Mouse (Mus musculus) gastrocnemius, adult 2 months (tissue): ENCODE results near the gene Fbxl8. TPM values are rescaled to one million over a fixed set of nuclear protein-coding genes. Genes with fewer than 3 reads are reported as not detected.

Experiments used
- DNase-seq: peaks from one replicate; pipeline ENCODE4 v3.0.0; 2022
- H3K27ac ChIP-seq: fragments of 200-600 bp; 2 replicates; pipeline ENCODE4 v1.8.1; 2022; ENCODE audit warnings: mild to moderate bottlenecking
- H3K4me3 ChIP-seq: fragments of 200-600 bp; 2 replicates; pipeline ENCODE4 v1.8.1; 2022; ENCODE audit warnings: mild to moderate bottlenecking, moderate library complexity
- CTCF ChIP-seq: fragments of 200-600 bp; IDR thresholded peaks from 2 replicates; pipeline ENCODE4 v1.8.1; 2022; ENCODE audit warnings: antibody characterized with exemption, mild to moderate bottlenecking, moderate library complexity
- intact Hi-C: fragments of 180-260 bp; cut with DNase I; formaldehyde crosslinking; loops from one replicate; pipeline ENCODE4 v1.15.1; 2025
- total RNA-seq, 2 experiments: library from RNA; stranded (reverse); gene quantifications; 2 replicates each; pipeline ENCODE4 v1.2.3; 2021

Gene Fbxl8
- total RNA-seq, 2 experiments from 2014 or later, result 1.0 to 1.1 TPM

GRCm38 (mm10) chr8:105260371-105261099 lies 3.9 kb upstream of the Fbxl8 start:
- no peak for DNase-seq
- no peak for TF ChIP-seq CTCF
- intact Hi-C loops, result no loop called here

GRCm38 (mm10) chr8:105261326-105261980 lies 3.0 kb upstream of the Fbxl8 start:
- Histone ChIP-seq H3K4me3 (no peak overlapping the region), H3K27ac (no peak overlapping the region)
- no peak for DNase-seq
- TF ChIP-seq CTCF, result no peak
- intact Hi-C loops, result no loop called here

More at GRCm38 (mm10) chr8:105260371-105261099, 3.9 kb upstream of the Fbxl8 start:
- H3K27ac ChIP-seq, result no peak overlapping the region
- no peak overlapping the region for H3K4me3 ChIP-seq

DNA sequence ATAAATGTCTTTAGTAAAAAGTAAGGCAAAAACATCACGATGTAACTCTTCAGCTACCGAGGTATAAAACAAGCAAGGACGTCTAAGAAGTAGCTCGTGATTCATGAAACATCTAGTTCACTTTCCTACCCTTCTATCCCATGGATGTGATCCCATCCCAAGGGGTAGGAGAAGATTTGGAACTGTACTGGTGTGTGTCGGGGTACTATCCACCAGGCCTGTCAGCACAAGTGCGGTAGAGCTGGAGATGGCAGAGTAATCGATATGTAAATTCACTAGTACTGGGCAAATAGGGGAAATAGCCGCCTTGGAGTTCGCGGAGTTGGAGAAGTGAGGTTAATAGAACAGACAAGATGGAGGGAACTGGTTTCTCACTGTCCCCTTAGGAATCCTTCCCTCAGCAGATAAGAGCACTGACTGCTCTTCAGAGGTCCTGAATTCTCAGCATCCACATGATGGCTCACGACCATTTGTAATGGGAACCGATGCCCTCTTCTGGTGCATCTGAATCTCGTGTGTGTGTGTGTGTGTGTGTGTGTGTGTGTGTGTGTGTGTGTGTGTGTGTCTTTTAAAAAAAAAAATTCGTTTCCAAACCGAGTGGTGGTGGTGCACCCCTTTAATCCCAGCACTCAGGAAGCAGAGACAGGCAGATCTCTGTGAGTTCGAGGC lies 1.1 kb upstream of the Fbxl8 start:
- Histone ChIP-seq H3K27ac (no peak overlapping the region), H3K4me3 (peak overlapping the region; percentile 90)
- no peak for DNase-seq
- TF ChIP-seq CTCF, result no peak
- intact Hi-C loops, result no loop called here

DNA sequence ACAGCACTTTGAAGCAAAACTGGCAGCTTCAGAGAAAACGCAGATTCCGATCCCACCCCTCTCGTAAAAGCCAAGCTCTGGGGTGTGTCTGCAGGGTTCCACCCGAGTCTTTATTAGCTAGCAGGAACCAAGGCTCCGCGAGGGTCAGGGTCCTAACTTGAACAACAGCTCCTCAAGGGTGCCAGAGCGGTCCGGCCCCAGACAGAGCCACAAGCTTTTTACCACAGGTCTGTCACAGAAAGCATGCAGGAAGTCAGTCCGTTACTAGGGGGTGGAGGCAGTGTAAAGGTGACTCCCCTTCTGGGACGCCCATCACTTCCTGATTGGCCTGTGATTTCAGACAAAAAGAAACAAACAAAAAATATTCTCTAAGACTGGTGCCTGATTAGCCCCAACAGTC lies 680 bp downstream of the Fbxl8 start:
- peak overlapping the region; percentile 90 for H3K4me3 ChIP-seq
- intact Hi-C loops, result no loop called here
- DNase-seq, result no peak
- TF ChIP-seq CTCF, result no peak
- H3K27ac ChIP-seq, result peak overlapping the region; percentile 82

- no peak for DNase-seq
- H3K4me3 ChIP-seq, result no peak overlapping the region
- H3K27ac ChIP-seq, result no peak overlapping the region
- no peak for TF ChIP-seq CTCF
- intact Hi-C loops, result no loop called here
Measured at GRCm38 (mm10) chr8:105266775-105267174, 2.3 kb downstream of the Fbxl8 start.

- no peak for DNase-seq
- intact Hi-C loops, result no loop called here
- Histone ChIP-seq H3K4me3 (peak overlapping the region; percentile 81), H3K27ac (peak overlapping the region; percentile 92)
- TF ChIP-seq CTCF, result no peak
Measured at GRCm38 (mm10) chr8:105268342-105269074, 4.1 kb downstream of the Fbxl8 start.

GRCm38 (mm10) chr8:105269075-105269458 lies 4.6 kb downstream of the Fbxl8 start:
- TF ChIP-seq CTCF, result no peak
- DNase-seq, result no peak
- Histone ChIP-seq H3K4me3 (peak overlapping the region; percentile 81), H3K27ac (peak overlapping the region; percentile 92)
- intact Hi-C loops, result no loop called here

- intact Hi-C loops, result no loop called here
- no peak for TF ChIP-seq CTCF
- peak; percentile 91 for DNase-seq
- Histone ChIP-seq H3K27ac (peak within 1 kb of the TSS; percentile 92), H3K4me3 (peak within 1 kb of the TSS; percentile 81)
Measured at GRCm38 (mm10) chr8:105269461-105269947, 5.1 kb downstream of the Fbxl8 start, which contains the start of gene Hsf4. TSS of gene Hsf4 (plus strand) at chr8:105269801.

- intact Hi-C loops, result loop anchor here (10.0 kb wide), 1 partner anchor 616 kb away; no protein-coding TSS in a partner anchor
- H3K4me3 ChIP-seq, result peak overlapping the region; percentile 81
- no peak for TF ChIP-seq CTCF
- peak overlapping the region; percentile 92 for H3K27ac ChIP-seq
- no peak for DNase-seq
Measured at GRCm38 (mm10) chr8:105270101-105270915, 5.9 kb downstream of the Fbxl8 start.

DNA sequence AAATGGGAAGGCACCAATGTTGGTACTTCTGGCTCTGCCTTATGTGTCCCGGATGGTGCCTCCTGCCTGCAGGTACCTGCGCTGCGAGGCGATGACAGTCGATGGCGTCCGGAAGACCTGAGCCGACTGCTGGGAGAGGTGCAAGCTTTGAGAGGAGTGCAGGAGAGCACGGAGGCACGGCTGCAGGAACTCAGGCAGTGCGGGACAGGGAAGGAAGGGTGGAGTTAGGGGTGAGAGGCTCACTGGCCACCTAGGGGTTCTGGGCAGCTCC lies 6.4 kb downstream of the Fbxl8 start:
- H3K27ac ChIP-seq, result no peak overlapping the region
- DNase-seq, result no peak
- no peak for TF ChIP-seq CTCF
- intact Hi-C loops, result loop anchor here (10.0 kb wide), 1 partner anchor 616 kb away; no protein-coding TSS in a partner anchor
- H3K4me3 ChIP-seq, result no peak overlapping the region

DNA sequence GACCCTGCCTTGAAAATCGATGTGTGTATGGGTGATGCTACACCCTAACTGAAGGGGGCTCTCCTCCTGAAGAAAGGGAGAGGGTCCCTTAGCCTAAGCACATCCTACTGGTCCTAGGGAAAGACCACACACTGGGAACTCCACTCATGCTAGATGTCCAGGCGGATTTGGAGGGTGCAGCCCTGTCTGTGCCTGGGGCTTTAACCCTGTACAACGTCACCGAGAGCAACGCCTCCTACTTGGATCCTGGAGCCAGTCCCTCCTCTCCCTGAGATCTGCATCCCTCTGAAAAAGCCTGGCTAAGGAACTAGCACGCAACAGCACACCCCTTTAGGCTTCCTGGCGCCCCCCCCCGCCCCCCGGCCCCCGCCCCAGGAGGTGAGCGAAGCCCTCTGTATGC lies 10.9 kb downstream of the Fbxl8 start:
- peak overlapping the region; percentile 94 for H3K27ac ChIP-seq
- H3K4me3 ChIP-seq, result peak overlapping the region; percentile 81
- DNase-seq, result peak; percentile 21
- intact Hi-C loops, result loop anchor here (10.0 kb wide), 1 partner anchor 621 kb away; no protein-coding TSS in a partner anchor
- no peak for TF ChIP-seq CTCF
